Mouse (Mus musculus) liver, postnatal 0 days (tissue): ENCODE measurements around the gene Clcn7. TPM values are rescaled to one million over a fixed set of nuclear protein-coding genes. Genes with fewer than 3 reads are reported as not detected.

ENCODE experiments used
- ATAC-seq: fragments of 200-750 bp; cut with Nextera tagmentation; 2 replicates; pipeline ENCODE4 v1.8.0; 2017; ENCODE audit warnings: mild to moderate bottlenecking, moderate library complexity
- DNase-seq: peaks from one replicate; pipeline ENCODE4 v3.0.0-alpha.2; 2016
- H3K27ac ChIP-seq: fragments of 300-500 bp; sonication (generic); 2 replicates; pipeline ENCODE4 v1.5.1; 2014; ENCODE audit warnings: antibody characterized with exemption, moderate library complexity, mild to moderate bottlenecking, low read depth
- H3K27me3 ChIP-seq: fragments of 300-500 bp; sonication (generic); 2 replicates; pipeline ENCODE4 v1.6.1; 2014; ENCODE audit warnings: low read length, control low read depth, mixed read lengths; ENCODE audit not compliant: insufficient read depth
- H3K36me3 ChIP-seq: fragments of 300-500 bp; sonication (generic); replicated peaks from 2 replicates; pipeline ENCODE4 v1.6.1; 2014; ENCODE audit warnings: mild to moderate bottlenecking, control low read depth, low read length, moderate library complexity, mixed read lengths; ENCODE audit not compliant: insufficient read depth
- H3K4me1 ChIP-seq: fragments of 300-500 bp; sonication (generic); 2 replicates; pipeline ENCODE4 v1.6.1; 2014; ENCODE audit warnings: antibody characterized with exemption, mild to moderate bottlenecking, control low read depth; ENCODE audit not compliant: insufficient read depth
- H3K4me2 ChIP-seq: fragments of 300-500 bp; sonication (generic); 2 replicates; pipeline ENCODE4 v1.6.1; 2014; ENCODE audit warnings: low read depth, mild to moderate bottlenecking, low read length, moderate library complexity, mixed read lengths
- H3K4me3 ChIP-seq: fragments of 300-500 bp; sonication (generic); 2 replicates; pipeline ENCODE4 v1.5.1; 2014; ENCODE audit warnings: low read depth, low read length
- H3K9ac ChIP-seq: fragments of 300-500 bp; sonication (generic); replicated peaks from 2 replicates; pipeline ENCODE4 v1.6.1; 2014; ENCODE audit warnings: mild to moderate bottlenecking, moderate library complexity
- H3K9me3 ChIP-seq: fragments of 300-500 bp; sonication (generic); 2 replicates; pipeline ENCODE4 v1.6.1; 2016; ENCODE audit warnings: mild to moderate bottlenecking, control low read depth, low read length, mixed read lengths
- CTCF ChIP-seq: sonication (generic); IDR thresholded peaks from 2 replicates; pipeline ENCODE4 v1.5.1; 2016; ENCODE audit warnings: antibody characterized with exemption, low read depth
- EP300 ChIP-seq: IDR thresholded peaks from 2 replicates; pipeline ENCODE4 v1.6.1; 2016; ENCODE audit warnings: antibody characterized with exemption, low read depth, mild to moderate bottlenecking
- WGBS: fragments of 180-500 bp; shearing (Covaris S2); extraction: QIAGEN DNeasy Blood & Tissue Kit; methylation state at CpG from one replicate; pipeline ENCODE4 v1.1.7; 2014; ENCODE audit not compliant: insufficient replicate concordance; 5-methylcytosine and 5-hydroxymethylcytosine counted together
- polyA plus RNA-seq: library from polyadenylated mRNA; unstranded; fragments of >200 nt; fragmentation: Nextera tagmentation; extraction: Ambion mirVana; gene quantifications from 2 replicates; pipeline ENCODE4 v1.2.1, GENCODE M21; 2015

The Clcn7 gene
- polyA plus RNA-seq, 1 experiment from 2014 or later = 8.6 TPM

DNA sequence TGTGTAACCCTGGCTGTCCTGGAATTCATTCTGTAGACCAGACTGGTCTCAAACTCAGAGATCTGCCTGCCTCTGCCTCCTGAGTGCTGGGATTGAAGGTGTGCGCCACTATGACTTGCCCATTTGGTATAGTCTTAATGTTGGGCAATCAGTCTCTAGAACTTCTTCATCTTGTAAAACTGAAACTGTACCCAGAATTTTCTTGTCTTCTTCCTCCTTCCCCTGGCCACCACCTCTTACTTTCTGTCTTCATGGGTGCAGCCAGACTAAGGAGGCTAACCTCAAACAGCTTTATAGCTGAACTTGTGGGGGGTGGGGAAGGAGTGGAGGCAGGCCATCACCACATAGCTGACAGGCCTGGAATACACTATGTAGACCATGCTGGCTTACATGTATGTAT, 5.6 kb downstream of the Clcn7 start:
- no peak overlapping the region for H3K9ac ChIP-seq
- no peak for DNase-seq
- TF ChIP-seq EP300 = no peak
- TF ChIP-seq CTCF = no peak
- H3K27ac ChIP-seq = no peak overlapping the region
- no peak overlapping the region for H3K4me2 ChIP-seq
- no peaks in the 10 kb centered on the region for H3K36me3 ChIP-seq
- H3K9me3 ChIP-seq = no peaks in the 10 kb centered on the region
- no peak for ATAC-seq
- 79% methylated on average over 1 of the region's 1 CpGs for WGBS
- H3K27me3 ChIP-seq = no peaks in the 10 kb centered on the region
- H3K4me1 ChIP-seq = peaks cover 9% of the 10 kb centered on the region
- H3K4me3 ChIP-seq = no peak overlapping the region

DNA sequence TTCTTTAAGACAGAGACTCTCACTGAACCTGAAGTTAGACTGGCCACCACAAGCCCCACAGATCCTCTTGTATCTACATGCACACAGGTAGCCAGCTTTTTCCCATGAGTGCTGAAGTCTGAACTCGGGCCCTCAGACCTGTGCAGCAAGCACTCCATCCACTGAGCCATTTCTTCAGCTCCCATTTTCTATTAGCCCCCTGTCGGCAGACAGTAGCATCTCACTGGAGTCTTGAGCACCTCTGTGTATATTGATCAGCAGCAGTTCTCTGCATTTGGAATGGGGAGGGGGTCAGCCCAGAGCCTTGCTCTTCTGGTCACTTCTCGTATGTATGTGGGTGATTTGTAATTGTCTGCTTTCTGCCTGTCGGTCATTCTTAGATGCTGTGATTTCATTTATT, 6.8 kb downstream of the Clcn7 start:
- no peaks in the 10 kb centered on the region for H3K4me1 ChIP-seq
- no peak overlapping the region for H3K4me3 ChIP-seq
- no peaks in the 10 kb centered on the region for H3K27me3 ChIP-seq
- 0 out of 2 replicates have a peak, but pooled peaks cover 2% of the 10 kb centered on the region for H3K36me3 ChIP-seq
- TF ChIP-seq EP300 (no peak), CTCF (peak; percentile 51)
- WGBS = 70% methylated on average over 4 of the region's 4 CpGs
- no peak overlapping the region for H3K27ac ChIP-seq
- no peaks in the 10 kb centered on the region for H3K9me3 ChIP-seq
- no peak overlapping the region for H3K9ac ChIP-seq
- H3K4me2 ChIP-seq = no peak overlapping the region
- ATAC-seq = no peak
- DNase-seq = no peak

DNA sequence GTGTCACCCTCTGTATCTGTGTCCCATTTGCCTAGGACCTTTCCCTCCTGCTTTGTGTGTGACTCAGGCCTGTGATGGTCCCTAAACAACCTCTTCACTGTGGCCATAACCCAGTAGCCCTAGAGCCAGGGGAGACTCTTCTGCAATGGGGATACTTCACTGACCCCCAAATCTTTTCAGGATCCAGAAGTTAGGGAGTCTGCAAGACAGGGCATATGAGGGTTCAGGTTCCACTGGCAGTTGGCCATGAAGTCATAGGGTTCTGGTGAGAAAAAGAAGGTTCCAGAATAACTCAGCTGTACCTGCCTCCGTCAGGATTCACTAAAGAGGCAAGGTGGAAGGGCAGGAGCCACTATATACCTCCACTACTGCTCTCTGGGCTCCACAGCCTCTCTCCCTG, 29.0 kb downstream of the Clcn7 start, which contains the start of gene Ccdc154:
Gene Ccdc154, plus strand, starts transcription at position 301 of the 400 bp plus-strand sequence.
- H3K36me3 ChIP-seq = peaks cover 19% of the 10 kb centered on the region
- WGBS = 78% methylated on average over 1 of the region's 1 CpGs
- DNase-seq (no peak), ATAC-seq (no peak)
- no peak within 1 kb of the TSS for H3K9ac ChIP-seq
- H3K9me3 ChIP-seq = no peaks in the 10 kb centered on the region
- TF ChIP-seq EP300 = no peak
- no peak for TF ChIP-seq CTCF
- H3K4me3 ChIP-seq = no peak within 1 kb of the TSS
- no peak within 1 kb of the TSS for H3K27ac ChIP-seq
- H3K27me3 ChIP-seq = no peaks in the 10 kb centered on the region
- H3K4me1 ChIP-seq = no peaks in the 10 kb centered on the region
- no peak within 1 kb of the TSS for H3K4me2 ChIP-seq

DNA sequence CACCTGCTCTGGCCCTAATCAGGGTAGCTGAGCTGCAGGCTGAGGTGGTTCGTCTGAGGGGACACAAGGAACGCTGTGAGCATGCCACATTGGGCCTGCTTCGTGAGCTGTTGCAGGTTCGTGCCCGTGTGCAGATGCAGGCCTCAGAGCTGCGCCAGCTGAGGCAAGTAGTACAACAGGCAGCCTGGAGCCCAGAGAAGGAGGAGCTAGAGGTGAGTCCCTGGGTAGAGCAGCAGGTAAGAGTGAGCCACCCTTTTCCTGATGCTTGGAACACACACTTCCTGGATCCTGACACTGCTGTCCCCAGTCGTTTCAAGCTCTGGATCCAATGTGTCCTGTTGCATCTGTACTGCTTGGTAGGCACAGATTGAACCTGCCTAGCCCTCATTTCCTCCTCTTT, 30.2 kb downstream of the Clcn7 start:
- Histone ChIP-seq H3K9me3 (no peaks in the 10 kb centered on the region), H3K4me1 (no peaks in the 10 kb centered on the region), H3K36me3 (peaks cover 19% of the 10 kb centered on the region), H3K27me3 (no peaks in the 10 kb centered on the region), H3K4me2 (no peak overlapping the region), H3K9ac (no peak overlapping the region), H3K27ac (no peak overlapping the region), H3K4me3 (no peak overlapping the region)
- TF ChIP-seq CTCF (no peak), EP300 (no peak)
- WGBS = 77% methylated on average over 7 of the region's 7 CpGs
- ATAC-seq (no peak), DNase-seq (no peak)

DNA sequence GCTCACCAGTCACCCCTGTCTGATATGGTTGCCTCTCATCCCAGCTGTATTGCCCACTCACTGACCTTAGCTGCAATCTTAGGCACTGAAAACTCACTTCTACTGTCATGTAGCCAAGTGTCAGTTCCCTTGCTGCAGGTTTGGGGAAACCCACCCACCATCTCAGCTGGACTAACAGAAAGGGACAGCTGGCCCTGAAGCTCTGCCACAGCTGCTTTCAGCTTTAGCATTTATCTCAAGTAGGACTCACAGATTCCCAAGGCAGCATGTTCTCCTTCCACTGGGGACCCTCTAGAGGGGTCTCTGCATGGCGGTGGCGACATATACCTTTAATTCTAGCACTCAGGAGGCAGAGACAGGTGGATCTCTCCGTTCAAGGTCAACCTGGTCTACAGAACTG, 31.6 kb downstream of the Clcn7 start:
- Histone ChIP-seq H3K27ac (no peak overlapping the region), H3K4me3 (no peak overlapping the region), H3K4me2 (no peak overlapping the region), H3K9ac (no peak overlapping the region), H3K27me3 (no peaks in the 10 kb centered on the region), H3K36me3 (peaks cover 13% of the 10 kb centered on the region), H3K9me3 (no peaks in the 10 kb centered on the region), H3K4me1 (no peaks in the 10 kb centered on the region)
- no peak for ATAC-seq
- WGBS = 87% methylated on average over 3 of the region's 3 CpGs
- no peak for DNase-seq
- TF ChIP-seq EP300 (no peak), CTCF (no peak)

DNA sequence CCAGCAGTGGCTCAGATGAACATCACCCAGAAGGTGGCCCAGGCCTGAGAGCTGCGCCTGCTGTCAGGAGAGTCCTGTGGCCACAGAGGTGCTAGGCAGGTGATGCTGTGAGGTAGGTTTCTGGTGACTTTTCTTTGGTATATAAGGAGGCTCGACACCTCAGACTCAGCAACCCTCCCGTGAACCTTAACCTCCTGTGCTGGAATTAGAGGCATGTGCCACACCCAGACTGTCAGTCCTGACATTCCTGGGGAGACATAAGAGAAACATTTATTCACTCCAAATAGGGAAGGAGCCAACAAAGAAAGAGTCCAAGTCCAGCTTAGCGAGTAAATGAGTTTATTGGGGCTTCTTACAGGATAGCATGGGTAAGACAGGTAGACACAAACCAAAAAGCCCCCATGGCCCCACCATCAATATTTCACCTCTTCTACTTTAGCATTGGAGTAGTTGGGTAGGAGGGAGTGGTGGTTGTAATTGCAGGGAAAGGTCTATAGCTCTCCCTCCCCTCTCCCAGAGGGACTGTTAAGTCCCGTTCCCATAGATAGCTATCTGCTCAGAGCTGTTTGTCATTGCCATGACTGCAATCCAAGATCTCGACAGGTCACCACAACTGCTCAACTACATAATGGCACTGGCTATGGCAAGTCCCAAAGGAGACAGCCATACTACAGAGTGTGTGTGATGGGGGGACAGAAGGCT, 32.9 kb downstream of the Clcn7 start:
- Histone ChIP-seq H3K4me3 (no peak overlapping the region), H3K27ac (no peak overlapping the region), H3K36me3 (peaks cover 2% of the 10 kb centered on the region; the same call in 1 of the 2 replicates), H3K4me2 (no peak overlapping the region), H3K9ac (no peak overlapping the region), H3K9me3 (no peaks in the 10 kb centered on the region), H3K4me1 (no peaks in the 10 kb centered on the region), H3K27me3 (no peaks in the 10 kb centered on the region)
- 50% methylated on average over 6 of the region's 6 CpGs for WGBS
- DNase-seq (no peak), ATAC-seq (no peak)
- TF ChIP-seq EP300 = no peak
- TF ChIP-seq CTCF = no peak
